Mouse (Mus musculus): ENCODE measurements around the gene Gm498. TPM values are rescaled to one million over a fixed set of nuclear protein-coding genes. Genes with fewer than 3 reads are reported as not detected.

The Gm498 gene
- polyA plus RNA-seq (2016; fragmentation: Nextera tagmentation; extraction: Ambion mirVana), result not detected in 2 replicates

- no peak within 1 kb of the TSS for H3K9ac ChIP-seq
- no peak within 1 kb of the TSS for H3K27ac ChIP-seq
- H3K4me2 ChIP-seq, result no peak within 1 kb of the TSS
- H3K27me3 ChIP-seq, result peaks cover 2% of the 10 kb centered on the region; the same call in 1 of the 2 replicates
- 85% methylated on average over 2 of the region's 2 CpGs for WGBS
- no peaks in the 10 kb centered on the region for H3K4me1 ChIP-seq
- no peak within 1 kb of the TSS for H3K4me3 ChIP-seq (replicated peaks)
- ATAC-seq (ENCODE audit: low FRiP score), result no peak
- H3K36me3 ChIP-seq (replicated peaks), result no peaks in the 10 kb centered on the region
- H3K9me3 ChIP-seq, result no peaks in the 10 kb centered on the region
These were observed at the start of gene Gm498 for GRCm38 (mm10) chr7:143866538-143866937. TSS of gene Gm498 (plus strand) at chr7:143866838.

- Histone ChIP-seq H3K4me3 (replicated peaks) (no peak overlapping the region), H3K36me3 (replicated peaks) (peaks cover 34% of the 10 kb centered on the region), H3K27ac (no peak overlapping the region), H3K9me3 (no peaks in the 10 kb centered on the region), H3K27me3 (no peaks in the 10 kb centered on the region), H3K4me2 (no peak overlapping the region), H3K9ac (no peak overlapping the region), H3K4me1 (peaks cover 18% of the 10 kb centered on the region)
- 83% methylated on average over 4 of the region's 4 CpGs for WGBS
- ATAC-seq (ENCODE audit: low FRiP score), result no peak
These were observed 47.4 kb upstream of the Gm498 start for GRCm38 (mm10) chr7:143819201-143819600.

- Histone ChIP-seq H3K27ac (no peak overlapping the region), H3K36me3 (replicated peaks) (peaks cover 21% of the 10 kb centered on the region), H3K4me1 (peaks cover 18% of the 10 kb centered on the region), H3K4me3 (replicated peaks) (no peak overlapping the region), H3K9ac (no peak overlapping the region), H3K9me3 (no peaks in the 10 kb centered on the region), H3K27me3 (no peaks in the 10 kb centered on the region), H3K4me2 (no peak overlapping the region)
- WGBS, result 79% methylated on average over 2 of the region's 2 CpGs
- ATAC-seq (ENCODE audit: low FRiP score), result no peak
These were observed 45.4 kb upstream of the Gm498 start for GRCm38 (mm10) chr7:143821241-143821640.

GRCm38 (mm10) chr7:143822375-143823265 lies 44.0 kb upstream of the Gm498 start, which contains the start of the genes Nadsyn1 and Dhcr7:
TSS of gene Nadsyn1 (minus strand) at chr7:143822849.
TSS of gene Dhcr7 (plus strand) at chr7:143823145.
- Histone ChIP-seq H3K27me3 (no peaks in the 10 kb centered on the region), H3K4me2 (peak within 1 kb of the TSS; percentile 61), H3K9me3 (no peaks in the 10 kb centered on the region), H3K27ac (peak within 1 kb of the TSS; percentile 60; the same call in 1 of the 2 replicates), H3K4me1 (peaks cover 18% of the 10 kb centered on the region), H3K9ac (peak within 1 kb of the TSS; percentile 71), H3K4me3 (replicated peaks) (peak within 1 kb of the TSS; percentile 60), H3K36me3 (replicated peaks) (peaks cover 10% of the 10 kb centered on the region)
- ATAC-seq (ENCODE audit: low FRiP score), result peak; percentile 99
- under 1% methylated on average over 40 of the region's 40 CpGs for WGBS

GRCm38 (mm10) chr7:143823266-143823605 lies 43.4 kb upstream of the Gm498 start:
- peak; percentile 37 for ATAC-seq (ENCODE audit: low FRiP score)
- H3K9ac ChIP-seq, result peak overlapping the region; percentile 52; the same call in 1 of the 2 replicates
- 68% methylated on average over 4 of the region's 4 CpGs for WGBS
- H3K27ac ChIP-seq, result peak overlapping the region; percentile 60; the same call in 1 of the 2 replicates
- peak overlapping the region; percentile 60 for H3K4me3 ChIP-seq (replicated peaks)
- H3K9me3 ChIP-seq, result no peaks in the 10 kb centered on the region
- peaks cover 18% of the 10 kb centered on the region for H3K4me1 ChIP-seq
- H3K27me3 ChIP-seq, result no peaks in the 10 kb centered on the region
- peak overlapping the region; percentile 54 for H3K4me2 ChIP-seq
- H3K36me3 ChIP-seq (replicated peaks), result peaks cover 8% of the 10 kb centered on the region

- 94% methylated on average over 2 of the region's 2 CpGs for WGBS
- ATAC-seq (ENCODE audit: low FRiP score), result no peak
These were observed 39.7 kb upstream of the Gm498 start for GRCm38 (mm10) chr7:143826985-143827384.

GRCm38 (mm10) chr7:143829504-143830331 lies 36.9 kb upstream of the Gm498 start:
- Histone ChIP-seq H3K9me3 (no peaks in the 10 kb centered on the region), H3K27ac (peak overlapping the region; percentile 94), H3K27me3 (no peaks in the 10 kb centered on the region), H3K36me3 (replicated peaks) (no peaks in the 10 kb centered on the region; the same call in 1 of the 2 replicates), H3K4me2 (peak overlapping the region; percentile 88), H3K9ac (peak overlapping the region; percentile 82), H3K4me1 (peaks cover 43% of the 10 kb centered on the region), H3K4me3 (replicated peaks) (peak overlapping the region; percentile 60)
- peak; percentile 98 for ATAC-seq (ENCODE audit: low FRiP score)
- under 1% methylated on average over 37 of the region's 37 CpGs for WGBS

More at GRCm38 (mm10) chr7:143826985-143827384, 39.7 kb upstream of the Gm498 start:
- Histone ChIP-seq H3K4me2 (no peak overlapping the region), H3K27me3 (no peaks in the 10 kb centered on the region), H3K9ac (no peak overlapping the region), H3K27ac (no peak overlapping the region), H3K4me1 (peaks cover 25% of the 10 kb centered on the region), H3K36me3 (replicated peaks) (no peaks in the 10 kb centered on the region; the same call in 1 of the 2 replicates), H3K4me3 (replicated peaks) (no peak overlapping the region), H3K9me3 (no peaks in the 10 kb centered on the region)

- ATAC-seq (ENCODE audit: low FRiP score), result peak; percentile 25
- Histone ChIP-seq H3K27me3 (no peaks in the 10 kb centered on the region), H3K4me1 (peaks cover 48% of the 10 kb centered on the region), H3K9me3 (no peaks in the 10 kb centered on the region), H3K27ac (peak overlapping the region; percentile 81), H3K4me2 (peak overlapping the region; percentile 88), H3K9ac (peak overlapping the region; percentile 82), H3K36me3 (replicated peaks) (no peaks in the 10 kb centered on the region; the same call in 1 of the 2 replicates), H3K4me3 (replicated peaks) (peak overlapping the region; percentile 60)
- WGBS, result 8% methylated on average over 6 of the region's 6 CpGs
These were observed 36.2 kb upstream of the Gm498 start for GRCm38 (mm10) chr7:143830399-143830798.

- 0 out of 2 replicates have a peak overlapping the region, but pooled peaks have one; percentile 88 for H3K4me2 ChIP-seq
- H3K9ac ChIP-seq, result 0 out of 2 replicates have a peak overlapping the region, but pooled peaks have one; percentile 8
- peaks cover 11% of the 10 kb centered on the region for H3K36me3 ChIP-seq (replicated peaks)
- no peak overlapping the region for H3K27ac ChIP-seq
- 88% methylated on average over 8 of the region's 8 CpGs for whole genome bisulfite sequencing
- H3K9me3 ChIP-seq, result no peaks in the 10 kb centered on the region
- no peaks in the 10 kb centered on the region for H3K27me3 ChIP-seq
- no peak overlapping the region for H3K4me3 ChIP-seq (replicated peaks)
- no peak for ATAC-seq (ENCODE audit: low FRiP score)
- H3K4me1 ChIP-seq, result peaks cover 52% of the 10 kb centered on the region
These were observed 34.4 kb upstream of the Gm498 start for GRCm38 (mm10) chr7:143832196-143832595.

- ATAC-seq (ENCODE audit: low FRiP score), result no peak
- Histone ChIP-seq H3K36me3 (replicated peaks) (peaks cover 15% of the 10 kb centered on the region), H3K4me2 (no peak overlapping the region), H3K27ac (no peak overlapping the region), H3K27me3 (no peaks in the 10 kb centered on the region), H3K4me1 (peaks cover 52% of the 10 kb centered on the region), H3K4me3 (replicated peaks) (no peak overlapping the region), H3K9ac (no peak overlapping the region), H3K9me3 (no peaks in the 10 kb centered on the region)
- 91% methylated on average over 2 of the region's 2 CpGs for WGBS
These were observed 34.0 kb upstream of the Gm498 start for GRCm38 (mm10) chr7:143832611-143833010.

GRCm38 (mm10) chr7:143833581-143834190 lies 33.0 kb upstream of the Gm498 start:
- Histone ChIP-seq H3K27me3 (no peaks in the 10 kb centered on the region), H3K4me3 (replicated peaks) (no peak overlapping the region), H3K27ac (no peak overlapping the region), H3K9ac (peak overlapping the region; percentile 12; the same call in 1 of the 2 replicates), H3K4me1 (peaks cover 52% of the 10 kb centered on the region), H3K36me3 (replicated peaks) (peaks cover 26% of the 10 kb centered on the region), H3K9me3 (no peaks in the 10 kb centered on the region), H3K4me2 (no peak overlapping the region)
- no peak for ATAC-seq (ENCODE audit: low FRiP score)
- 82% methylated on average over 6 of the region's 6 CpGs for WGBS
